Mouse (Mus musculus) spleen, adult 2 months (tissue): ENCODE results near the gene Mob3a.

Experiments used
- CTCF ChIP-seq: fragments of 200-500 bp; IDR thresholded peaks from 2 replicates; pipeline ENCODE4 v1.5.1; 2011; ENCODE audit warnings: mild to moderate bottlenecking, inconsistent platforms; ENCODE audit not compliant: insufficient read depth, insufficient read length, insufficient replicate concordance; ENCODE audit errors: extremely low read depth
- POLR2A ChIP-seq: fragments of 200-500 bp; IDR thresholded peaks from 2 replicates; pipeline ENCODE4 v1.6.1; 2011; ENCODE audit warnings: low read depth, low read length, inconsistent platforms

DNA sequence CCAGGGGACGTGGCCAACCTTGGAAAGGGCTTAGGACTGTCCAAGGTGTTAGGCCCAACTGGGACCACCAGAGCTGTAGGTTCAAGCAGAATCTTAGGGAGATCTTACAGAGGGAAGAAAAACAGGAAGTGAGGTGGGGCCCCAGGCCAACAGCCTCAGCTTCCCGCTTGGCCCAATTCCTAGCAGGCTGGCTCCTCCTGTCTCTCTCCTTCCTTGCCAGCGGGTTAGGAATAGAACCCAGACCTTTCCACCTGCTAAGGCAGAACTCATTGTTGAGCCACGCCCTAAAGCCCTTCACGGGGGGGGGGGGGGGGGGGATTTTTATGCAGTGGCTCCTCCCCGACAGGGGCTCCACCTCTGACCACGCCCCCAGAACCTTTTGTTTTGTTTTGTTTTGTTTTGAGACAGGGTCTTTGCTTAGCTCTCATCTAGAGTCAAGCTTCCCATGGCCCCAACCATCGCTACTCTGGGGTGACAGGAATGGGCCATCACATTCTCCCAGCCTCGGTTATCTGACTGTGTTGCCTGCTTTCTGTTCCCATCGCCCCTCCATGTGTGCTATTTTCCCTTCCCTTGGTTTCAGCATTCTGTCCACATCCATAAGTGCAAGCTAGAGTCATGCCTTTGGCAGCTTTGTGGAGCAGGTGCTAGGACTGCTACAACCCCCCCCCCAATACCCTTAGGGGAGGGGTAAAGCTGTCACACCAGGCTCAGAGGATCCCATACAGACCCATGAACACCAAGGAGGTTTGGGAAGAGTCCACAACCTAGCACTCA, 23.0 kb downstream of the Mob3a start:
- TF ChIP-seq CTCF: no peak
- TF ChIP-seq POLR2A: no peak
